Mouse (Mus musculus): ENCODE results near the gene Plagl2. TPM values are rescaled to one million over a fixed set of nuclear protein-coding genes. Genes with fewer than 3 reads are reported as not detected.
"Not testable (repeated sequence)": the region's sequence is repeated elsewhere in the genome, so short reads cannot be mapped to it uniquely, and the experiment has no call there.

Gene Plagl2
- polyA plus RNA-seq (2016; fragmentation: Nextera tagmentation; extraction: Ambion mirVana) = 22.5 and 25.9 TPM in 2 replicates

GRCm38 (mm10) chr2:153241250-153242014, at the start of gene Plagl2, which contains the start of gene Pofut1:
Gene Plagl2, minus strand, starts transcription at chr2:153241426.
Gene Pofut1, plus strand, starts transcription at chr2:153241533.
- DNase-seq (ENCODE audit: low spot score) = peak; percentile 87
- Histone ChIP-seq H3K9me3 (no peaks in the 10 kb centered on the region), H3K27me3 (ENCODE audit: insufficient read depth, poor library complexity, severe bottlenecking) (no peaks in the 10 kb centered on the region), H3K4me3 (peak within 1 kb of the TSS; percentile 80), H3K36me3 (peaks cover 49% of the 10 kb centered on the region), H3K27ac (peak within 1 kb of the TSS; percentile 99), H3K4me1 (replicated peaks) (peaks cover 44% of the 10 kb centered on the region)
- WGBS = under 1% methylated on average over 66 of the region's 72 CpGs

- 83% methylated on average over 6 of the region's 6 CpGs for WGBS
- no peak overlapping the region for H3K27ac ChIP-seq
- H3K9me3 ChIP-seq = no peaks in the 10 kb centered on the region
- H3K4me3 ChIP-seq = no peak overlapping the region
- no peaks in the 10 kb centered on the region for H3K27me3 ChIP-seq (ENCODE audit: insufficient read depth, poor library complexity, severe bottlenecking)
- H3K36me3 ChIP-seq = no peaks in the 10 kb centered on the region
- DNase-seq (ENCODE audit: low spot score) = no peak
- peaks cover 21% of the 10 kb centered on the region for H3K4me1 ChIP-seq (replicated peaks)
Observed at GRCm38 (mm10) chr2:153287835-153288234, 46.6 kb upstream of the Plagl2 start.

GRCm38 (mm10) chr2:153286524-153286923, 45.3 kb upstream of the Plagl2 start:
- no peak for DNase-seq (ENCODE audit: low spot score)
- 86% methylated on average over 4 of the region's 4 CpGs for WGBS
- H3K9me3 ChIP-seq = no peaks in the 10 kb centered on the region
- H3K4me1 ChIP-seq (replicated peaks) = peaks cover 8% of the 10 kb centered on the region
- no peaks in the 10 kb centered on the region for H3K36me3 ChIP-seq
- H3K4me3 ChIP-seq = no peak overlapping the region
- H3K27me3 ChIP-seq (ENCODE audit: insufficient read depth, poor library complexity, severe bottlenecking) = no peaks in the 10 kb centered on the region
- no peak overlapping the region for H3K27ac ChIP-seq

DNA sequence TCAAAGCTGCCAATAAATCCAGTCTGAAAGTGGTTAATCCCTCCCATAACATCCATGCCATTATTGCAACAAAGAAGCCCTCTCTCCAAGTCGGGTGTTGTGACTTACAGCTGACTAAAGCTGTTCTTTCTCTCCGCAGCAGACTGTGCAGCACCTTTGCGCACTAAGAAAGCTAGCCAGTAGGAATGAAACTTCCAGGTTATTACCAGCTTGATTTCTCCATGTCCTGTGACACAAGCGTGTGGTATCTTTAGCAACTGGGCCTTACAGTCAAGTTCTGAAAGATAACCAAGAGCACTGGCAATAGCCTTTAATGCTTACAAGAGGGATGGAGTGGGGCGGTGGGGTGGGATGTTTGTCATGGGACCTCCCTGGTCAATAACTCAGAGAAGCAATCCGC, 42.7 kb upstream of the Plagl2 start:
- H3K4me1 ChIP-seq (replicated peaks) = no peaks in the 10 kb centered on the region
- WGBS = 88% methylated on average over 6 of the region's 6 CpGs
- DNase-seq (ENCODE audit: low spot score) = no peak
- H3K4me3 ChIP-seq = no peak overlapping the region
- no peaks in the 10 kb centered on the region for H3K9me3 ChIP-seq
- no peaks in the 10 kb centered on the region for H3K36me3 ChIP-seq
- H3K27me3 ChIP-seq (ENCODE audit: insufficient read depth, poor library complexity, severe bottlenecking) = no peaks in the 10 kb centered on the region
- no peak overlapping the region for H3K27ac ChIP-seq

GRCm38 (mm10) chr2:153278357-153278756, 37.1 kb upstream of the Plagl2 start:
- no peak overlapping the region for H3K4me3 ChIP-seq
- WGBS = 89% methylated on average over 5 of the region's 5 CpGs
- H3K27me3 ChIP-seq (ENCODE audit: insufficient read depth, poor library complexity, severe bottlenecking) = no peaks in the 10 kb centered on the region
- no peaks in the 10 kb centered on the region for H3K9me3 ChIP-seq
- DNase-seq (ENCODE audit: low spot score) = no peak
- no peaks in the 10 kb centered on the region for H3K36me3 ChIP-seq
- peaks cover 3% of the 10 kb centered on the region for H3K4me1 ChIP-seq (replicated peaks)
- H3K27ac ChIP-seq = no peak overlapping the region

- WGBS = 90% methylated on average over 5 of the region's 5 CpGs
Observed at GRCm38 (mm10) chr2:153276846-153277245, 35.6 kb upstream of the Plagl2 start.

DNA sequence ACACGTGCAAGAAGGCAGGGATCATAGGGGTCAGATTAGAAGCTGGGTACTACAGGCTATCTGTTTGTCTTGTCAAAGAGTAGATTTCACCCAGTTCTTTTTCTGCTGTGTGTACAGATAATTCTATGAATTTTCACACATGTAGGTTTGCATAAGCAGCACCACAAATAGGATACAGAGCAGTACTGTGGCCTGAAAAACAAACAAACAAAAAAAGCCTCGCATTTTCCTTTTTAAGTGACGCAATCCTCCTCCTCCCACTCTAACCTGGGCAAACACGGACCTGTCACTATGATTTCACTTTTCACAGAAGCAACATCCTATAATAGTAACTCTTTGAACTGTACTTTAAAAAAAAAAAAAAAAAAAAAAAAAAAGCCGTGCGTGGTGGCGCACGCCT, 35.2 kb upstream of the Plagl2 start:
- 93% methylated on average over 8 of the region's 8 CpGs for WGBS
- no peak for DNase-seq (ENCODE audit: low spot score)

More at GRCm38 (mm10) chr2:153276846-153277245, 35.6 kb upstream of the Plagl2 start:
- H3K27ac ChIP-seq; H3K36me3 ChIP-seq; H3K9me3 ChIP-seq; H3K27me3 ChIP-seq (ENCODE audit: insufficient read depth, poor library complexity, severe bottlenecking); H3K4me1 ChIP-seq (replicated peaks); H3K4me3 ChIP-seq; DNase-seq (ENCODE audit: low spot score): not testable (repeated sequence)

DNA sequence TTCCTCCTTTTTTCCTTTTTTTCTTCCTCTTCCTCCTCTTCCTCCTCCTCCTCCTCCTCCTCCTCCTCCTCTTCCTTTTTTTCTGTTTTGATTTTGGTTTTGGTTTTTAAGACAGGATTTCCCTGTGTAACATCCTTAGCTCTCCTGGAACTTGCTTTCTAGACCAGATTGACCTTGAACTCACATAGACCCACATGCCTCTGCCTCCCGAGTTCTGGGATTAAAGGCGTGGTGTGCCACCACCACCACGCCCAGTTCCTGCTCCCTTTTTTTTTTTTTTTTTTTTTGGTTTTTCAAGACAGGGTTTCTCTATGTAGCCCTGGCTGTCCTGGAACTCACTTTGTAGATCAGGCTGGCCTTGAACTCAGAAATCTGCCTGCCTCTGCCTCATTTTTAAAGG, 34.4 kb upstream of the Plagl2 start:
- not testable (repeated sequence) for H3K36me3 ChIP-seq; H3K27me3 ChIP-seq (ENCODE audit: insufficient read depth, poor library complexity, severe bottlenecking); DNase-seq (ENCODE audit: low spot score); H3K4me3 ChIP-seq; H3K9me3 ChIP-seq; H3K27ac ChIP-seq; H3K4me1 ChIP-seq (replicated peaks)
- 92% methylated on average over 3 of the region's 3 CpGs for WGBS

More for the DNA sequence above, 35.2 kb upstream of the Plagl2 start:
- no peaks in the 10 kb centered on the region for H3K36me3 ChIP-seq
- peaks cover 9% of the 10 kb centered on the region for H3K4me1 ChIP-seq (replicated peaks)
- no peak overlapping the region for H3K4me3 ChIP-seq
- H3K27ac ChIP-seq = no peak overlapping the region
- H3K9me3 ChIP-seq = no peaks in the 10 kb centered on the region
- H3K27me3 ChIP-seq (ENCODE audit: insufficient read depth, poor library complexity, severe bottlenecking) = no peaks in the 10 kb centered on the region

GRCm38 (mm10) chr2:153274919-153275247, 33.7 kb upstream of the Plagl2 start:
- 77% methylated on average over 6 of the region's 6 CpGs for WGBS
- peaks cover 10% of the 10 kb centered on the region for H3K4me1 ChIP-seq (replicated peaks)
- DNase-seq (ENCODE audit: low spot score) = no peak
- no peaks in the 10 kb centered on the region for H3K27me3 ChIP-seq (ENCODE audit: insufficient read depth, poor library complexity, severe bottlenecking)
- no peak overlapping the region for H3K27ac ChIP-seq
- no peaks in the 10 kb centered on the region for H3K36me3 ChIP-seq
- no peak overlapping the region for H3K4me3 ChIP-seq
- H3K9me3 ChIP-seq = no peaks in the 10 kb centered on the region

DNA sequence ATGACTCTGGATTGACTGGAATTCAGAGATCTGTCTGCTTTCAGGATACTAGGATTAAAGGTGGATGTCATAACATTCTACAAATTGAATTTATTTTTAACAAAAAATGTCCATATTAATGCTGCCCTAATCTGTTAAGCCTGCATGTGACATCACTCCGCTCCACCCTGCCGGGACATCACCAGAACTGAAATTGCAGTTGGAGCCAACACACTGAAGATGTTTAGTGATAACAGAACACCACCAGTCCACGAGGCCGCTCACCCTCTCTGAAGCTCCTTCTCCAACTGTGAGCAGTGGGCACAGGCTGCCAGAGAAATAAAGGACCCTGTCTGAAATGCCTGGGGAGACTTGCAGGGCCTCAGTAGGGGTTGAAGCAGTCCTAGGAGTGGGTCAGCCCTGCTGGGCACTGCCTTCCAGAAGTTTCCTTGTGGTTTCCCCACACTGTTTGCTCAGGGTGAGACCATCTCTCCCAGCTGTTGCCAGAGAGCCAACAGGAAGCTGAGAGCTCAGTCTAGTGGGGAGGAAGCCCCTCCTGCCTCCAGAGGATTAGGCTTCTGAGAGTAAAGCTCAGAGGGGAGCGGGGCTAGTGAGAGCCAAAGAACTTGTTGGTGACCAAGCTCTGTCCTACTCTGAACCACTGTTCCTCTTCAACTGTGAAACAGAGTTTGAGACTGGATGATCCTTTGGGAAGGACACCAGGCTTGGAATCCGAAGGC, 33.1 kb upstream of the Plagl2 start:
- H3K36me3 ChIP-seq; H3K9me3 ChIP-seq; H3K27me3 ChIP-seq (ENCODE audit: insufficient read depth, poor library complexity, severe bottlenecking); H3K4me3 ChIP-seq; DNase-seq (ENCODE audit: low spot score); H3K27ac ChIP-seq: not testable (repeated sequence)
- 81% methylated on average over 6 of the region's 6 CpGs for WGBS
- H3K4me1 ChIP-seq (replicated peaks) = peaks cover 11% of the 10 kb centered on the region

DNA sequence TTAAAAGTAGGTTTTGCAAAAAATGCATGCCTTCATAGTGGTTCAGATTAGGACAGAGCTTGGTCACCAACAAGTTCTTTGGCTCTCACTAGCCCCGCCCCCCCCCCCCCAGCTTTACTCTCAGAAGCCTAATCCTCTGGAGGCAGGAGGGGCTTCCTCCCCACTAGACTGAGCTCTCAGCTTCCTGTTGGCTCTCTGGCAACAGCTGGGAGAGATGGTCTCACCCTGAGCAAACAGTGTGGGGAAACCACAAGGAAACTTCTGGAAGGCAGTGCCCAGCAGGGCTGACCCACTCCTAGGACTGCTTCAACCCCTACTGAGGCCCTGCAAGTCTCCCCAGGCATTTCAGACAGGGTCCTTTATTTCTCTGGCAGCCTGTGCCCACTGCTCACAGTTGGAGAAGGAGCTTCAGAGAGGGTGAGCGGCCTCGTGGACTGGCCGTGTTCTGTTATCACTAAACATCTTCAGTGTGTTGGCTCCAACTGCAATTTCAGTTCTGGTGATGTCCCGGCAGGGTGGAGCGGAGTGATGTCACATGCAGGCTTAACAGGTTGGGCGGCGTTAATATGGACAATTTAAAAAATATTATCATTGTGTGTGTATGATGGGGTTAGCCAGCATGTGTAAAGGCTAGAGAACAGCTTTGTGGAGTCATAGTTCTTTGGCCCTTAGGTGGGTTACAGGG, 29.1 kb upstream of the Plagl2 start:
- DNase-seq (ENCODE audit: low spot score); H3K9me3 ChIP-seq; H3K27ac ChIP-seq; H3K4me3 ChIP-seq; H3K27me3 ChIP-seq (ENCODE audit: insufficient read depth, poor library complexity, severe bottlenecking): not testable (repeated sequence)
- Histone ChIP-seq H3K4me1 (replicated peaks) (peaks cover 11% of the 10 kb centered on the region), H3K36me3 (peaks cover 22% of the 10 kb centered on the region)
- 78% methylated on average over 8 of the region's 8 CpGs for WGBS

DNA sequence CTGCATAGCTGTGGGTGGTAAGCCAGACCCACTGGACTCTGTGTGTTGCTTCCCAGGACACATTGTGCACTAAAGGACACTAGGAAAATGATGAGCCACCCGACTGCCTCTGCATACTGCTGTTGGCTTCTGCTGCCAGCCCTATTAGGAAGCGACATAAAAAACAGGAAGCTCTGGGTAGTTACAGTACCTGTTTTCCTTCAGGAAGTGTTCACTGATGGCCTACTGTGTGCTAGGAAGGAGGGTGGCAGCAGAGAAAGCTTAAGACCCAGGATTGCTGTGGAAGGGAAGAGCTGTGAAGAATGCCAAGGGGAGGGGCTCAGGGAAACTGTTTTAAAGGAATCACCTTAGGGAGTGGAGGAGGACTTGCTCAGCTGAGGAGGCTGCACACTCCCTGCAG, 26.1 kb upstream of the Plagl2 start:
- H3K4me1 ChIP-seq (replicated peaks) = 0 out of 2 replicates have a peak, but pooled peaks cover 2% of the 10 kb centered on the region
- WGBS = 89% methylated on average over 2 of the region's 2 CpGs
- H3K27me3 ChIP-seq (ENCODE audit: insufficient read depth, poor library complexity, severe bottlenecking) = no peaks in the 10 kb centered on the region
- H3K4me3 ChIP-seq = no peak overlapping the region
- H3K9me3 ChIP-seq = no peaks in the 10 kb centered on the region
- DNase-seq (ENCODE audit: low spot score) = no peak
- no peak overlapping the region for H3K27ac ChIP-seq
- H3K36me3 ChIP-seq = peaks cover 52% of the 10 kb centered on the region

- Histone ChIP-seq H3K36me3 (peaks cover 93% of the 10 kb centered on the region), H3K4me1 (replicated peaks) (no peaks in the 10 kb centered on the region), H3K9me3 (no peaks in the 10 kb centered on the region), H3K27ac (no peak overlapping the region), H3K27me3 (ENCODE audit: insufficient read depth, poor library complexity, severe bottlenecking) (no peaks in the 10 kb centered on the region), H3K4me3 (no peak overlapping the region)
- 90% methylated on average over 7 of the region's 7 CpGs for WGBS
- DNase-seq (ENCODE audit: low spot score) = no peak
Observed at GRCm38 (mm10) chr2:153263053-153263452, 21.8 kb upstream of the Plagl2 start.

All from hindbrain, embryonic 10.5 days (tissue).